Mouse (Mus musculus): ENCODE measurements around the gene Asmt.

The Asmt gene

GRCm38 (mm10) chrX:170672594-170673092 lies at the start of gene Asmt:
Gene Asmt, plus strand, starts transcription at chrX:170672644.
- no peak for DNase-seq (ENCODE audit: low spot score in 2 of 2)

- DNase-seq (ENCODE audit: low spot score in 2 of 2) = no peak
Measured at GRCm38 (mm10) chrX:170673233-170673951, 948 bp downstream of the Asmt start.

DNA sequence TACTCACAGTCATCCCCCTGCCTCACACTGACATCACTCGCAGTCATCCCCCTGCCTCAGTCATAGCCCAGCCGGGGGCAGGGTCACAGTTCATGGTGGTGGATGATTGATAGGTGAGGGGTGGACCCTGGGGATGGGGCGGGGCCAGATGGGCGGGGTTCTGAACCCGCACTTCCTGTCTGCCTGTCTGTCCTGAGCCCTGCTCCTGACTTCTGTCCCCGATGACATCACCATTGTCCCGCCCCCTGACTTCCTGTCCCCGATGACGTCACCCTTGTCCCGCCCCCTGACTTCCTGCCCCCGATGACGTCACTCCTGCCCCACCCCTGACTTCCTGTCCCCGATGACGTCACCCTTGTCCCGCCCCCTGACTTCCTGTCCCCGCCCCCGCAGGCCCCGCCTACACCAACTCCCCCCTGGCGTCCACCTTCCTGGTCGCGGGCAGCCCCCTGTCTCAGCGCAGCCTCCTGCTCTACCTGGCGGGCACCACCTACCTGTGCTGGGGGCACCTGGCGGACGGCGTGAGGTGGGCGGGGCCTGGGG lies 1.9 kb downstream of the Asmt start:
- DNase-seq (ENCODE audit: low spot score in 2 of 2) = no peak

DNA sequence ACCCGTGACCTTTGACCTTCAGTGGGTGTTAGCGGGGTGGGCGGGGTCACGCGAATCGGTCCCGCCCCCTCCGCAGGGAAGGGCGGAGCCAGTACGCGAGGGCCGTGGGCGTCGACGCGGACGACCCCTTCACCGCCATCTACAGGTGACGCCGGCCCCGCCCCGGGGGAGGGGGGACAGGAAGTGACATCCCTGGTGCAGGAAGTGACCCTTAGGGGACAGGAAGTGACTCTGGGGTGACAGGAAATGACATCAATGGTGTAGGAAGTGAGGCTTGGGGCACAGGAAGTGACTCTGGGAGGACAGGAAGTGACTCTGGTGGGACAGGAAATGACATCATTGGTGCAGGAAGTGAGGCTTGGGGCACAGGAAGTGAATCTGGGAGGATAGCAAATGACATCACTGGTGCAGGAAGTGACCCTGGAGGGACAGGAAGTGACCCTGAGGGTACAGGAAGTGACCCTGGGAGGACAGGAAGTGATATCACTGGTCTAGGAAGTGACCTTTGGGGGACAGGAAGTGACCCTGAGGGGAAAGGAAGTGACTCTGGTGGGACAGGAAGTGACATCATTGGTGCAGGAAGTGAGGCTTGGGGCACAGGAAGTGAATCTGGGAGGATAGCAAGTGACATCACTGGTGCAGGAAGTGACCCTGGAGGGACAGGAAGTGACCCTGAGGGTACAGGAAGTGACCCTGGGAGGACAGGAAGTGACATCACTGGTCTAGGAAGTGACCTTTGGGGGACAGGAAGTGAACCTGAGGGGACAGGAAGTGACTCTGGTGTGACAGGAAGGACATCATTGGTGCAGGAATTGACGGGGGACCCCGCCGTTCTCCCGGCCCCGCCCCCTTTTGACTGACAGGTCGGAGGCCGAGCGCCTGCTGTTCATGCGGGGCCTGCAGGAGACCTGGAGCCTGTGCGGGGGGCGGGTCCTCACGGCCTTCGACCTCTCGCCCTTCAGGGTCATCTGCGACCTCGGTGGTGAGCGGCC lies 2.7 kb downstream of the Asmt start:
- DNase-seq (ENCODE audit: low spot score in 2 of 2) = no peak

DNA sequence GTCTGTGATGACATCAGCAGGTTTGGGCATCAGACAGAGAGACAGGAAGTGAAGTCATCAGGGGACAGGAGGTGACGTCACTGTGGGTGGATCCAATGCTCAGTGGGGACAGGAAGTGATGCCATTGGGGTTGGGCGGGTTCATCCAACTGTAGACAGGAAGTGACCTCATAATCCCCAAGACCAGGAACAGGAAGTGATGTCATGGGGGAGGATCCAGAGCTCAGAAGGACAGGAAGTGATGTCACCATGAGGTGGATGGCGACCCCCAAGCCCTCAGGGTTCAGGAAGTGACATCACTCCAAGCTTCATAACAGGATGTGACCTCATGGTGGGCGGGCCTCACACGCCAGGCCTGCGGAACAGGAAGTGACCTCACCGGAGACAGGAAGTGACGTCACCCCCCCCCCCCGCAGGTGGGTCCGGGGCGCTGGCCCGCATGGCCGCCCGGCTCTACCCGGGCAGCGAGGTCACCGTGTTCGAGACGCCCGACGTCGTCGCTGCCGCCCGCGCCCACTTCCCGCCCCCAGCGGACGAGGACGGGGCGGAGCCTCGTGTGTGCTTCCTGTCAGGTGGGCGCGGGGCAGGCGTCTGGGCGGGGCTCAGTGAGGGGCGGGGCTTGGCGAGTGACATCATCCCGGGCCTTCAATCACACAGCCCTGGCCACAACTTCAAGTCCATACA lies 3.6 kb downstream of the Asmt start:
- no peak for DNase-seq (ENCODE audit: low spot score in 2 of 2)

- DNase-seq (ENCODE audit: low spot score in 2 of 2) = no peak
Measured at GRCm38 (mm10) chrX:170676606-170677239, 4.3 kb downstream of the Asmt start.

- no peak for DNase-seq (ENCODE audit: low spot score in 2 of 2)
Measured at GRCm38 (mm10) chrX:170677266-170677665, 4.8 kb downstream of the Asmt start.

GRCm38 (mm10) chrX:170677680-170678079 lies 5.2 kb downstream of the Asmt start:
- no peak for DNase-seq (ENCODE audit: low spot score in 2 of 2)

Data from spleen, postnatal 36 days (tissue).